In genomic region chr17:28814529-28815097, GRCm38 (mm10) we compare ENCODE assay signal across 17 mouse cellular contexts. TPM values are rescaled to one million over a fixed set of nuclear protein-coding genes. Genes with fewer than 3 reads are reported as not detected.
DNase-seq lines count a peak whose midpoint lies in the region; ATAC-seq and TF ChIP-seq lines count a peak whose summit lies in the region.
"Had no signal": no experiment of that assay in that cellular context is flagged by ENCODE, and none has a peak within 500 bp of the region (broad histone marks: within the 10 kb centered on the region; RNA-seq: fewer than 3 reads in every experiment).

No protein-coding gene starts in this region.

- DNase-seq in heart, postnatal 36 days, result no peak
- peak; percentile 28 for DNase-seq in kidney, adult 18-20 months
- DNase-seq in kidney, postnatal 4 days, result no peak
- peak; percentile 62 for DNase-seq in ZHBTc4 (ENCODE audit: low read depth, low spot score)
- no peak for DNase-seq in hindbrain, postnatal 0 days (ENCODE audit: low spot score)
- DNase-seq: cerebellum, adult 9-11 months; midbrain, embryonic 14.5 days; thymus, adult 2 months had no signal

- no peak for TF ChIP-seq CTCF in E14TG2a.4 (conservative IDR thresholded peaks at IDR 0.05; ENCODE audit: low read length)
- TF ChIP-seq CTCF in hindbrain, postnatal 0 days (IDR thresholded peaks at IDR 0.05; ENCODE audit: low read depth), result no peak

- intact Hi-C loops in heart, postnatal 36 days (cut with DNase I), result no loop called here

- peaks cover 19% of the 10 kb centered on the region for H3K4me1 ChIP-seq in heart, embryonic 11.5 days (ENCODE audit: control insufficient read depth, insufficient read depth, low read length)
- H3K4me1 ChIP-seq in E14TG2a.4 (replicated peaks; ENCODE audit: low read depth, low read length), result peaks cover 81% of the 10 kb centered on the region
- H3K4me1 ChIP-seq in hindbrain, postnatal 0 days (ENCODE audit: insufficient read depth, low read length), result no peaks in the 10 kb centered on the region
- H3K4me1 ChIP-seq: embryonic facial prominence, embryonic 15.5 days; forebrain, embryonic 10.5 days; hindbrain, embryonic 15.5 days; lung, embryonic 15.5 days had no signal

- H3K36me3 ChIP-seq in heart, embryonic 11.5 days (ENCODE audit: control insufficient read depth, insufficient read depth, low read length), result peaks cover 42% of the 10 kb centered on the region
- peaks cover 99% of the 10 kb centered on the region for H3K36me3 ChIP-seq in E14TG2a.4 (ENCODE audit: insufficient read depth, low read length)
- H3K36me3 ChIP-seq in hindbrain, postnatal 0 days (ENCODE audit: insufficient read depth, low read length), result peaks cover 51% of the 10 kb centered on the region

- H3K27me3 ChIP-seq in heart, embryonic 11.5 days (ENCODE audit: control insufficient read depth, insufficient read depth, low read length), result no peaks in the 10 kb centered on the region
- H3K27me3 ChIP-seq in E14TG2a.4 (ENCODE audit: insufficient read depth, low read length), result no peaks in the 10 kb centered on the region
- H3K27me3 ChIP-seq in hindbrain, postnatal 0 days (ENCODE audit: insufficient read depth, low read length), result no peaks in the 10 kb centered on the region
- H3K27me3 ChIP-seq: embryonic facial prominence, embryonic 15.5 days; hindbrain, embryonic 15.5 days; lung, embryonic 15.5 days had no signal

- no peak overlapping the region for H3K9ac ChIP-seq in heart, embryonic 11.5 days (ENCODE audit: low read depth, low read length)
- no peak overlapping the region for H3K9ac ChIP-seq in hindbrain, postnatal 0 days (replicated peaks; ENCODE audit: low read length)
- H3K9ac ChIP-seq: embryonic facial prominence, embryonic 15.5 days; hindbrain, embryonic 15.5 days; lung, embryonic 15.5 days had no signal

- WGBS in heart, embryonic 11.5 days (ENCODE audit: insufficient replicate concordance), result 87% methylated on average over 18 of the region's 18 CpGs
- WGBS in hindbrain, postnatal 0 days, result 90% methylated on average over 18 of the region's 18 CpGs

- ATAC-seq in heart, embryonic 11.5 days (replicated peaks; ENCODE audit: insufficient number of reproducible peaks, low FRiP score, low TSS enrichment), result no peak
- no peak; the same call in 1 of the 2 replicates for ATAC-seq in monocyte, adult 5-6 weeks (replicated peaks; ENCODE audit: insufficient number of reproducible peaks, low FRiP score, low TSS enrichment, poor library complexity, severe bottlenecking)
- no peak for ATAC-seq in hindbrain, postnatal 0 days

- no peaks in the 10 kb centered on the region for H3K9me3 ChIP-seq in heart, embryonic 11.5 days (replicated peaks; ENCODE audit: control insufficient read depth, low read length)
- H3K9me3 ChIP-seq in E14TG2a.4 (ENCODE audit: low read length), result no peaks in the 10 kb centered on the region
- no peaks in the 10 kb centered on the region for H3K9me3 ChIP-seq in hindbrain, postnatal 0 days (ENCODE audit: low read length)
- H3K9me3 ChIP-seq: embryonic facial prominence, embryonic 15.5 days; forebrain, embryonic 10.5 days; hindbrain, embryonic 15.5 days; lung, embryonic 15.5 days had no signal

- peak overlapping the region; percentile 79 for H3K27ac ChIP-seq in heart, embryonic 11.5 days (ENCODE audit: low read depth, low read length)
- H3K27ac ChIP-seq in hindbrain, postnatal 0 days, result no peak overlapping the region
- H3K27ac ChIP-seq: embryonic facial prominence, embryonic 15.5 days; forebrain, embryonic 10.5 days; hindbrain, embryonic 15.5 days; lung, embryonic 15.5 days had no signal

- no peak overlapping the region for H3K4me3 ChIP-seq in heart, embryonic 11.5 days (ENCODE audit: low read depth, low read length)
- peak overlapping the region; percentile 64 for H3K4me3 ChIP-seq in E14TG2a.4 (replicated peaks; ENCODE audit: low read length)
- no peak overlapping the region for H3K4me3 ChIP-seq in hindbrain, postnatal 0 days (ENCODE audit: low read length)
- H3K4me3 ChIP-seq: embryonic facial prominence, embryonic 15.5 days; forebrain, embryonic 10.5 days; hindbrain, embryonic 15.5 days; lung, embryonic 15.5 days had no signal

- no peak overlapping the region for H3K4me2 ChIP-seq in heart, embryonic 11.5 days
- no peak overlapping the region for H3K4me2 ChIP-seq in hindbrain, postnatal 0 days (ENCODE audit: low read depth, low read length)
- H3K4me2 ChIP-seq: embryonic facial prominence, embryonic 15.5 days; hindbrain, embryonic 15.5 days; lung, embryonic 15.5 days had no signal

RNA-seq across cellular contexts. Expression of gene Brpf3, which starts 13.7 kb away (rescaled TPM):
- 12.1 and 13.4 TPM in 2 replicates for polyA plus RNA-seq in heart, embryonic 11.5 days (2014; fragmentation: Nextera tagmentation; extraction: Ambion mirVana)
- total RNA-seq in heart, postnatal 36 days (2021), result 10 to 100 TPM; 15.9 to 17.3 TPM
- total RNA-seq in monocyte, adult 5-6 weeks (2017), result 6.7 to 16.8 TPM (median 7.3 TPM) in 3 replicates
- total RNA-seq in hindbrain, postnatal 0 days (2014; rRNA removed), result 10.1 and 16.5 TPM in 2 replicates
- polyA plus RNA-seq in hindbrain, postnatal 0 days (2015; fragmentation: Nextera tagmentation; extraction: Ambion mirVana), result 4.5 and 4.7 TPM in 2 replicates

RNA-seq across cellular contexts. Expression of gene Pnpla1, which starts 43.6 kb away (rescaled TPM):
- polyA plus RNA-seq in heart, embryonic 11.5 days (2014; fragmentation: Nextera tagmentation; extraction: Ambion mirVana), result 0.06 TPM in 1 of 2 replicates, not detected in the other
- not detected for total RNA-seq in heart, postnatal 36 days (2021)
- not detected in 3 replicates for total RNA-seq in monocyte, adult 5-6 weeks (2017)
- total RNA-seq in hindbrain, postnatal 0 days (2014; rRNA removed), result 0.10 and 0.22 TPM in 2 replicates
- 0.08 and 0.09 TPM in 2 replicates for polyA plus RNA-seq in hindbrain, postnatal 0 days (2015; fragmentation: Nextera tagmentation; extraction: Ambion mirVana)
- total RNA-seq: gastrocnemius, adult 8-10 months; liver, adult 2 months had no signal
- polyA plus RNA-seq: forebrain, embryonic 10.5 days; liver, adult 2 months; lung, embryonic 15.5 days; midbrain, embryonic 14.5 days had no signal

RNA-seq across cellular contexts. Expression of gene Mapk13, which starts 45.5 kb away (rescaled TPM):
- 2.6 and 2.9 TPM in 2 replicates for polyA plus RNA-seq in heart, embryonic 11.5 days (2014; fragmentation: Nextera tagmentation; extraction: Ambion mirVana)
- total RNA-seq in heart, postnatal 36 days (2021), result under 1 TPM in 1 of 2 experiments, not detected in 1; 0.19 TPM
- total RNA-seq in monocyte, adult 5-6 weeks (2017), result 1.5 to 2.3 TPM (median 1.8 TPM) in 3 replicates
- total RNA-seq in hindbrain, postnatal 0 days (2014; rRNA removed), result 0.37 TPM in 1 of 2 replicates, not detected in the other
- 1.7 and 1.9 TPM in 2 replicates for polyA plus RNA-seq in hindbrain, postnatal 0 days (2015; fragmentation: Nextera tagmentation; extraction: Ambion mirVana)

Comparison
In these comparisons a context has a peak if more than half of its experiments do, and no peak if none do; other contexts are left out.
1. DNase-seq: peak in kidney, adult 18-20 months (single experiment) and ZHBTc4 (single experiment); none in heart, postnatal 36 days (0 of 2), kidney, postnatal 4 days (0 of 2) and hindbrain, postnatal 0 days (single experiment).